In genomic region chr5:142678141-142678571, GRCm38 (mm10) we compare ENCODE assay signal across 12 mouse cellular contexts. TPM values are rescaled to one million over a fixed set of nuclear protein-coding genes. Genes with fewer than 3 reads are reported as not detected.
DNase-seq lines count a peak whose midpoint lies in the region; ATAC-seq lines count a peak whose summit lies in the region.
"Had no signal": no experiment of that assay in that cellular context is flagged by ENCODE, and none has a peak within 500 bp of the region (broad histone marks: within the 10 kb centered on the region; RNA-seq: fewer than 3 reads in every experiment).

No protein-coding gene starts in this region.

- ATAC-seq in cerebellum, adult (ENCODE audit: insufficient number of reproducible peaks, low FRiP score, low TSS enrichment): peak; percentile 94
- ATAC-seq in erythroblast, adult 5-6 weeks (replicated peaks; ENCODE audit: low FRiP score, poor library complexity, severe bottlenecking): no peak
- ATAC-seq: intestine, embryonic 16.5 days had no signal

- DNase-seq in cerebellum, postnatal 4 days (ENCODE audit: low spot score in 2 of 2): no peak
- peak; percentile 55 for DNase-seq in ovary, postnatal 36 days (ENCODE audit: low spot score)
- no peak for DNase-seq in ovary, postnatal 14 days (ENCODE audit: low spot score)
- DNase-seq in cerebellum, postnatal 36 days: peak; percentile 69 to 76
- no peak for DNase-seq in layer of hippocampus, adult 11-12 months (ENCODE audit: low spot score)
- DNase-seq in lung, postnatal 14 days: no peak
- DNase-seq: gastrocnemius, postnatal 14 days; kidney, postnatal 36 days; lung, adult 18-20 months had no signal

RNA-seq across cellular contexts. Expression of gene Slc29a4, which starts 14.2 kb away (rescaled TPM):
- total RNA-seq in erythroblast, adult 5-6 weeks (2015; ENCODE audit: low replicate concordance): not detected in 2 replicates
- total RNA-seq in erythroblast, adult 5-6 weeks (2017; ENCODE audit: low replicate concordance): not detected in 2 replicates

RNA-seq across cellular contexts. Expression of gene Wipi2, which starts 50.7 kb away (rescaled TPM):
- 50.6 and 60.9 TPM in 2 replicates for total RNA-seq in erythroblast, adult 5-6 weeks (2015; ENCODE audit: low replicate concordance)
- 115 and 134 TPM in 2 replicates for total RNA-seq in erythroblast, adult 5-6 weeks (2017; ENCODE audit: low replicate concordance)

Comparison
In these comparisons a context has a peak if more than half of its experiments do, and no peak if none do; other contexts are left out.
1. DNase-seq: peak in ovary, postnatal 36 days (single experiment) and cerebellum, postnatal 36 days (2 of 2); none in cerebellum, postnatal 4 days (0 of 2), ovary, postnatal 14 days (single experiment), layer of hippocampus, adult 11-12 months (single experiment) and lung, postnatal 14 days (single experiment).